Mouse (Mus musculus) CH12.LX (cell line): ENCODE data around the gene Gm20538. TPM values are rescaled to one million over a fixed set of nuclear protein-coding genes. Genes with fewer than 3 reads are reported as not detected.

Source experiments
- DNase-seq: peaks from one replicate; pipeline ENCODE4 v3.0.0-alpha.2; 2013; ENCODE audit errors: extremely low read depth
- H3K27ac ChIP-seq: 2 replicates; pipeline ENCODE4 v1.5.1; 2012; ENCODE audit warnings: low read depth, mild to moderate bottlenecking, control low read depth, moderate library complexity; ENCODE audit not compliant: insufficient read depth
- H3K27me3 ChIP-seq: replicated peaks from 2 replicates; pipeline ENCODE3; 2012; ENCODE audit warnings: inconsistent platforms
- H3K36me3 ChIP-seq, 2 experiments: replicated peaks in 1 of 2; 2 replicates each; pipeline versions ENCODE3 to v1.6.1; 2012; ENCODE audit warnings: inconsistent platforms in 1 of 2, low read length in 1 of 2, mild to moderate bottlenecking in 1 of 2, mixed read lengths in 1 of 2, moderate library complexity in 1 of 2; ENCODE audit not compliant: control insufficient read depth in 1 of 2, insufficient read depth in 1 of 2
- H3K4me1 ChIP-seq, 2 experiments: 2 replicates each; pipeline ENCODE4 v1.6.1; 2012; ENCODE audit warnings: inconsistent platforms in 1 of 2, moderate library complexity in 1 of 2; ENCODE audit not compliant: insufficient read depth in 2 of 2, control insufficient read depth in 1 of 2
- H3K4me2 ChIP-seq: 2 replicates; pipeline ENCODE4 v1.6.1; 2012; ENCODE audit warnings: low read depth, mild to moderate bottlenecking, control low read depth; ENCODE audit not compliant: poor library complexity, insufficient read depth, severe bottlenecking
- H3K4me3 ChIP-seq, 3 experiments: fragments of 150-350 bp in 1 of 3; sonication (generic) in 1 of 3; replicated peaks in 1 of 3; 2 replicates each; pipeline versions ENCODE3 to v1.5.1; 2011 to 2012; ENCODE audit warnings: low read depth in 2 of 3, low read length in 2 of 3, mild to moderate bottlenecking in 2 of 3, moderate library complexity in 2 of 3, control low read depth in 1 of 3, improper control_type of control experiment in 1 of 3, inconsistent platforms in 1 of 3, mixed read lengths in 1 of 3; ENCODE audit not compliant: poor library complexity in 1 of 3
- H3K79me2 ChIP-seq: replicated peaks from 2 replicates; pipeline ENCODE4 v1.6.1; 2012; ENCODE audit warnings: mild to moderate bottlenecking, moderate library complexity; ENCODE audit not compliant: control insufficient read depth, poor library complexity, insufficient read depth, severe bottlenecking; ENCODE audit errors: extremely low read depth
- H3K9ac ChIP-seq: 2 replicates; pipeline ENCODE4 v1.6.1; 2012; ENCODE audit warnings: low read depth, mild to moderate bottlenecking, control low read depth, moderate library complexity; ENCODE audit not compliant: insufficient read depth
- H3K9me3 ChIP-seq: replicated peaks from 2 replicates; pipeline ENCODE3; 2012; ENCODE audit warnings: low read length, inconsistent platforms, mixed read lengths
- BHLHE40 ChIP-seq: IDR thresholded peaks from 2 replicates; pipeline ENCODE4 v1.6.1; 2011; ENCODE audit warnings: mild to moderate bottlenecking, low read depth, low read length, improper control_type of control experiment
- CHD1 ChIP-seq: IDR thresholded peaks from 2 replicates; pipeline ENCODE4 v1.6.1; 2012; ENCODE audit warnings: low read depth, low read length, improper control_type of control experiment, inconsistent platforms
- CHD2 ChIP-seq: IDR thresholded peaks from 2 replicates; pipeline ENCODE4 v1.6.1; 2011; ENCODE audit warnings: low read length, improper control_type of control experiment
- CTCF ChIP-seq, 2 experiments: IDR thresholded peaks in 1 of 2; conservative IDR thresholded peaks in 1 of 2; 2 replicates each; pipeline ENCODE4 v1.5.1; 2011 to 2012; ENCODE audit warnings: low read depth in 2 of 2, low read length in 2 of 2, improper control_type of control experiment in 1 of 2, inconsistent platforms in 1 of 2, mild to moderate bottlenecking in 1 of 2, moderate library complexity in 1 of 2
- E2F4 ChIP-seq: IDR thresholded peaks from 2 replicates; pipeline ENCODE4 v1.6.1; 2011; ENCODE audit warnings: low read depth, low read length, improper control_type of control experiment; ENCODE audit not compliant: insufficient replicate concordance
- ELF1 ChIP-seq: IDR thresholded peaks from 2 replicates; pipeline ENCODE4 v1.6.1; 2014; ENCODE audit warnings: low read depth, mild to moderate bottlenecking, inconsistent platforms, low read length, improper control_type of control experiment
- EP300 ChIP-seq: IDR thresholded peaks from 2 replicates; pipeline ENCODE4 v1.6.1; 2011; ENCODE audit warnings: low read length, improper control_type of control experiment
- ETS1 ChIP-seq: conservative IDR thresholded peaks from 2 replicates; pipeline ENCODE4 v1.6.1; 2012; ENCODE audit warnings: low read depth, mild to moderate bottlenecking, inconsistent platforms, low read length, improper control_type of control experiment, moderate library complexity
- GABPA ChIP-seq: IDR thresholded peaks from 2 replicates; pipeline ENCODE4 v1.6.1; 2012; ENCODE audit warnings: low read depth, low read length, improper control_type of control experiment, inconsistent platforms; ENCODE audit not compliant: insufficient replicate concordance
- HCFC1 ChIP-seq: IDR thresholded peaks from 2 replicates; pipeline ENCODE4 v1.6.1; 2012; ENCODE audit warnings: low read depth, mild to moderate bottlenecking, inconsistent platforms, low read length, improper control_type of control experiment
- IRF4 ChIP-seq: IDR thresholded peaks from 2 replicates; pipeline ENCODE4 v1.6.1; 2014; ENCODE audit warnings: low read depth, mild to moderate bottlenecking, inconsistent platforms, low read length, improper control_type of control experiment
- JUN ChIP-seq: IDR thresholded peaks from 2 replicates; pipeline ENCODE4 v1.6.1; 2011; ENCODE audit warnings: low read depth, mild to moderate bottlenecking, low read length, improper control_type of control experiment, moderate library complexity; ENCODE audit not compliant: insufficient read depth
- JUND ChIP-seq: conservative IDR thresholded peaks from 2 replicates; pipeline ENCODE4 v1.6.1; 2011; ENCODE audit warnings: low read depth, low read length, improper control_type of control experiment
- KAT2A ChIP-seq: IDR thresholded peaks from 2 replicates; pipeline ENCODE4 v1.6.1; 2012; ENCODE audit warnings: low read length, improper control_type of control experiment, inconsistent platforms; ENCODE audit not compliant: insufficient replicate concordance
- MAFK ChIP-seq: IDR thresholded peaks from 2 replicates; pipeline ENCODE4 v1.6.1; 2011; ENCODE audit warnings: low read length, improper control_type of control experiment; ENCODE audit not compliant: insufficient replicate concordance
- MAX ChIP-seq: IDR thresholded peaks from 2 replicates; pipeline ENCODE4 v1.6.1; 2011; ENCODE audit warnings: low read length, improper control_type of control experiment
- MAZ ChIP-seq: IDR thresholded peaks from 2 replicates; pipeline ENCODE4 v1.6.1; 2012; ENCODE audit warnings: low read depth, mild to moderate bottlenecking, inconsistent platforms, low read length, improper control_type of control experiment, moderate library complexity
- MEF2A ChIP-seq: IDR thresholded peaks from 2 replicates; pipeline ENCODE4 v1.6.1; 2014; ENCODE audit warnings: low read depth, mild to moderate bottlenecking, inconsistent platforms, low read length, improper control_type of control experiment, borderline replicate concordance
- MXI1 ChIP-seq: IDR thresholded peaks from 2 replicates; pipeline ENCODE4 v1.6.1; 2011; ENCODE audit warnings: mild to moderate bottlenecking, low read depth, low read length, improper control_type of control experiment
- MYC ChIP-seq: IDR thresholded peaks from 2 replicates; pipeline ENCODE4 v1.6.1; 2011; ENCODE audit warnings: low read depth, mild to moderate bottlenecking, improper control_type of control experiment, low read length
- NELFE ChIP-seq: IDR thresholded peaks from 2 replicates; pipeline ENCODE4 v1.6.1; 2011; ENCODE audit warnings: low read depth, low read length, improper control_type of control experiment
- NRF1 ChIP-seq: IDR thresholded peaks from 2 replicates; pipeline ENCODE4 v1.6.1; 2014; ENCODE audit warnings: low read depth, mild to moderate bottlenecking, inconsistent platforms, low read length, improper control_type of control experiment, moderate library complexity
- PAX5 ChIP-seq: IDR thresholded peaks from 2 replicates; pipeline ENCODE4 v1.6.1; 2012; ENCODE audit warnings: low read length, inconsistent platforms, mixed read lengths
- POLR2A ChIP-seq: IDR thresholded peaks from 2 replicates; pipeline ENCODE4 v1.6.1; 2011; ENCODE audit warnings: low read depth, mild to moderate bottlenecking, improper control_type of control experiment, low read length
- POLR2AphosphoS2 ChIP-seq: IDR thresholded peaks from 2 replicates; pipeline ENCODE4 v1.6.1; 2011; ENCODE audit warnings: low read depth, low read length, improper control_type of control experiment
- RAD21 ChIP-seq: IDR thresholded peaks from 2 replicates; pipeline ENCODE4 v1.6.1; 2011; ENCODE audit warnings: low read depth, mild to moderate bottlenecking, low read length, improper control_type of control experiment, moderate library complexity
- RCOR1 ChIP-seq: conservative IDR thresholded peaks from 2 replicates; pipeline ENCODE4 v1.6.1; 2012; ENCODE audit warnings: low read depth, mild to moderate bottlenecking, inconsistent platforms, low read length, improper control_type of control experiment
- SIN3A ChIP-seq: IDR thresholded peaks from 2 replicates; pipeline ENCODE4 v1.6.1; 2012; ENCODE audit warnings: low read length, improper control_type of control experiment, inconsistent platforms
- SMC3 ChIP-seq: IDR thresholded peaks from 2 replicates; pipeline ENCODE4 v1.6.1; 2011; ENCODE audit warnings: low read depth, low read length, improper control_type of control experiment
- TBP ChIP-seq: conservative IDR thresholded peaks from 2 replicates; pipeline ENCODE4 v1.6.1; 2011; ENCODE audit warnings: low read depth, low read length, improper control_type of control experiment
- TCF12 ChIP-seq: IDR thresholded peaks from 2 replicates; pipeline ENCODE4 v1.6.1; 2014; ENCODE audit warnings: low read depth, mild to moderate bottlenecking, inconsistent platforms, low read length, improper control_type of control experiment
- UBTF ChIP-seq: IDR thresholded peaks from 2 replicates; pipeline ENCODE4 v1.6.1; 2012; ENCODE audit warnings: low read depth, mild to moderate bottlenecking, inconsistent platforms, low read length, improper control_type of control experiment, moderate library complexity
- USF1 ChIP-seq: IDR thresholded peaks from 2 replicates; pipeline ENCODE4 v1.6.1; 2014; ENCODE audit warnings: low read depth, mild to moderate bottlenecking, inconsistent platforms, low read length, improper control_type of control experiment
- USF2 ChIP-seq: conservative IDR thresholded peaks from 2 replicates; pipeline ENCODE4 v1.6.1; 2011; ENCODE audit warnings: low read depth, low read length, improper control_type of control experiment
- ZC3H11A ChIP-seq: IDR thresholded peaks from 2 replicates; pipeline ENCODE4 v1.6.1; 2012; ENCODE audit warnings: low read depth, mild to moderate bottlenecking, inconsistent platforms, low read length, improper control_type of control experiment
- ZKSCAN1 ChIP-seq: IDR thresholded peaks from 2 replicates; pipeline ENCODE4 v1.6.1; 2012; ENCODE audit warnings: low read depth, inconsistent platforms, low read length, improper control_type of control experiment, borderline replicate concordance
- ZMIZ1 ChIP-seq: IDR thresholded peaks from 2 replicates; pipeline ENCODE4 v1.6.1; 2012; ENCODE audit warnings: low read depth, mild to moderate bottlenecking, inconsistent platforms, low read length, improper control_type of control experiment
- ZNF384 ChIP-seq: IDR thresholded peaks from 2 replicates; pipeline ENCODE4 v1.6.1; 2012; ENCODE audit warnings: low read depth, low read length, improper control_type of control experiment, inconsistent platforms
- dilution Hi-C: fragments of 300-500 bp; cut with MboI; formaldehyde crosslinking; loops from 2 replicates; pipeline ENCODE4 v1.14.3; 2020; ENCODE audit warnings: low sequenced_read_pairs; ENCODE audit not compliant: extremely low pct_unique_long_range_greater_than_20kb, extremely low pct_ligation_motif_present
- in situ Hi-C: fragments of 300-500 bp; cut with MboI; formaldehyde crosslinking; loops from 3 replicates; pipeline ENCODE4 v1.14.3; 2019; ENCODE audit warnings: low sequenced_read_pairs, low pct_ligation_motif_present, low pct_unique_long_range_greater_than_20kb, mixed read lengths
- polyA plus RNA-seq: library from polyadenylated mRNA; unstranded; fragments of >175 nt; gene quantifications from 2 replicates; pipeline ENCODE4 v1.2.1, GENCODE M21; 2012; ENCODE audit warnings: low read depth; ENCODE audit not compliant: insufficient read length
- total RNA-seq, 2 experiments: library from RNA; depleted of rRNA; stranded (reverse); fragments of 300-350 nt in 1 of 2; fragments of >200 nt in 1 of 2; gene quantifications; 2 replicates each; pipeline ENCODE4 v1.2.3; 2012 to 2014

Gene Gm20538
- total and polyA plus RNA-seq, 3 experiments, result 1.7 TPM; not detected in 2

- dilution Hi-C loops (no loop called here), in situ Hi-C loops (no loop called here)
- H3K4me2 ChIP-seq, result peak within 1 kb of the TSS; percentile 59
- H3K27me3 ChIP-seq, result peaks cover 3% of the 10 kb centered on the region
- peak within 1 kb of the TSS; percentile 66 to 92 (median 77) for H3K4me3 ChIP-seq
- peaks cover 30% of the 10 kb centered on the region for H3K79me2 ChIP-seq
- H3K9ac ChIP-seq, result peak within 1 kb of the TSS; percentile 99
- H3K4me1 ChIP-seq, result peaks cover 4 to 22% of the 10 kb centered on the region in 2 experiments; a peak in 3 of 4 replicates
- H3K27ac ChIP-seq, result peak within 1 kb of the TSS; percentile 68; the same call in 1 of the 2 replicates
- peak; percentile 98 for DNase-seq
- H3K9me3 ChIP-seq, result no peaks in the 10 kb centered on the region
- TF ChIP-seq MAX (no peak; the same call in 1 of the 2 replicates), IRF4 (peak; percentile 59), ETS1 (peak; percentile 58; the same call in 1 of the 2 replicates), RCOR1 (no peak), ZMIZ1 (peak; percentile 83), TCF12 (no peak; the same call in none of the 2 replicates), GABPA (peak; percentile 78), JUN (no peak), ZKSCAN1 (no peak), ZNF384 (no peak; the same call in 1 of the 2 replicates), CHD1 (no peak; the same call in 1 of the 2 replicates), UBTF (no peak), NRF1 (peak; percentile 41; the same call in 1 of the 2 replicates), NELFE (peak; percentile 88), TBP (peak; percentile 87), MAZ (peak; percentile 55; the same call in 1 of the 2 replicates), POLR2A (peak; percentile 96), USF2 (no peak), KAT2A (peak; percentile 76; the same call in 1 of the 2 replicates), HCFC1 (peak; percentile 90), CTCF (conservative IDR thresholded peaks at IDR 0.05 in 1 of 2, IDR thresholded peaks at IDR 0.05 in 1 of 2; ENCODE audit: low read depth in 2 of 2, low read length in 2 of 2) (peak; percentile 90 to 94), USF1 (no peak), MXI1 (peak; percentile 88), MYC (no peak; the same call in 1 of the 2 replicates), ELF1 (peak; percentile 89), EP300 (no peak), MAFK (0 out of 2 replicates have a peak, but pooled peaks have one; percentile 24), SMC3 (peak; percentile 24), ZC3H11A (no peak), SIN3A (peak; percentile 93), BHLHE40 (peak; percentile 44; the same call in 1 of the 2 replicates), JUND (no peak), MEF2A (peak; percentile 62; the same call in 1 of the 2 replicates), POLR2AphosphoS2 (peak; percentile 80; the same call in 1 of the 2 replicates), RAD21 (no peak), CHD2 (peak; percentile 85; the same call in 1 of the 2 replicates), E2F4 (0 out of 2 replicates have a peak, but pooled peaks have one; percentile 73), PAX5 (no peak)
- peaks cover 33 to 39% of the 10 kb centered on the region in 2 experiments for H3K36me3 ChIP-seq
Observed at GRCm38 (mm10) chr19:44562652-44563206, 10.1 kb upstream of the Gm20538 start, which contains the start of gene Hif1an. Hif1an (plus strand) TSS chr19:44562850.
